Mouse (Mus musculus): ENCODE results near the gene Adamts8.

Gene Adamts8

DNA sequence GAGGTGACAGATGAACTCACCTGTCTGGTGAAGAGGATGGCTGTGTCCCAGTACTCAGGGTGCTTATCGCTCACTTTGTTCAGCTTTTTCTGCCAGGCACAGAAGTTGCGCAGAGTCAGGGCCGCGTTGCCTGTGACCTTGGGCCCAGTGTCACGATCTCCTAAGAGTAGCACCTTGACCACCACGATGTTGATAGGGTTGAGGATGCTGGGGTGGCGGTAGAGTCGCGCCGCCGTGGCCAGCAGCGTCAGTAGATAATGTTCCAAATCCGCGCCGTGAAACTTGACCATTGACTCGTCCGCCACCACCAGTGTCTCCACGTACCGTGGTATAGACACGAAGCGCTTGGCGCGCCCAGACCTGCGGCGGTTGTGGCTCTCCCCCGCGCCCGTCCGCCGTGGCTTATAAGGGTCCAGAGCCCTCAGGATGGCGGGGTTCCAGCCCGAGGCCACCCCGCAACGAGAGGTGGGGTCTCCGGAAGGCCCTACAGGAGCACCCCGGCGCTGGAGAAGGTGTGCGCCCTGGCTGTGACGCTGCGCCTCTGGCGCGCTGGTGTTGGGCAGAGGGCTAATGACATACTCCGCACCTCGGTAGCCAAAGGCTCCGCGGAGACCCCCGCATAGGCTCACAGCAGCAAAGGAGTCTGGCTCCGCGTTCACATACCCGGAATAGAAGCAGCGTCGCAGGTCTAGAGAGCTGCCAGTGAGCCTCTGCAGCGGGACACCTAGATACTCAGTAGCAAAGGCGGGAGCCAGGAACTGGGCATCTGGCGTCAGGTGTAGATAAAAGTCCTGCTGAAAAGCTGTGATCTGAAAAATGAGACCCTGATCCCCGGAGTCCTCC is 20.9 kb upstream of the Adamts8 start:
- DNase-seq (ENCODE audit: extremely low read depth, insufficient read length, low spot score) = no peak

DNA sequence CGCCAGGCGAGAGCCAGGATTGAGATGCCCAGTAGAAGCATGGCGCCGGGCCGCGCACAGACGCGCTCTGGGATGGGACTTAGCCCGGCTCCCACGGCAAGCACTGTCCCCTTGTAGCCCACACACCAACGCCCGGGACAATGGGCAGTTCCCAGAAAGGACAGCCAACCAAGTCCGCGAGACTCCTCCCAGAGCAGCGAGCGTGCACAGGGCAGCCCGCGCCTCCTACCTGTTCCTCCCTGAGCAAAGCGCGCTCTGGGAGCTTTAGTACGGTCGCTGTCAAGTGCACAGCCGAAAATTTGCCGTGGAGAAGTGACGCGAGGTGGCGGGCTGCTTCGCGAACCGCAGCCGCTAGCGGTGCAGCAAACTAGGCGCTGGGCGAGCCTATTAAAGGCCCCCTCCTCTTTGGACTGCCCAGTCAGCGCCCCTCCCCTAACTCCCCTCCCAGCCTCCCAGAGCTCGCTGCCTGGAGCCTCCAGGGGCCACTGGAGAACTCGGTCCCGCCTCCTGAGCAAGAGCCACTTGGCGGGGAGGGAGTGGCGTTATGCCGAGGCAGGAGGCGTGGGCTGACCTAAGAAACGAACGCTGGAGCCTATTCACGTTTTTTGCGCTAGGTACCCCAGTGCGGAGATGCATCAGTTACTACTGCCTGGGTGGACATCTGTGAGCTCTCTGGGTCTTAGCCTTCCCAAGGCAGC is 20.0 kb upstream of the Adamts8 start, which contains the start of gene Adamts15:
Adamts15 (minus strand) TSS at position 256 of the 698 bp plus-strand sequence.
- no peak for DNase-seq (ENCODE audit: extremely low read depth, insufficient read length, low spot score)

DNA sequence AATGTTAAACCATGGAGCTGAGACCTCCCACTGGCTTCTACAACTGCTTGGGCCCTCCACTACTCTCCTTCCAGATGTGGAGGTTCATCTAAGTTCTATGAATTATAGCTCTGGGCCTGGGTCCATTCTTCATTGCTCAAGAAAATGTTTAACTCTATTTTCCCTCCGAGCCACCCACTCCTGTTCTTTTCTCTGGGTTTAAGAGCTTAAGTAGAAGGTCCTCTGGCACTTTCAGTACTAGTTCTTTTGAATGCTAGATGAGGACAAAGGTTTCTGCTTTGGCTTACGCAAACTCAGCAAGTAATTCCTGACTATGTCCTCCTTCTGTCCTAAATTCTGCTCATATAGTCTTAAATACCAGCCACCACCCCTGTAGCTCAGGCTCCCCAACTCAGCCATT is 13.6 kb upstream of the Adamts8 start:
- no peak for DNase-seq (ENCODE audit: extremely low read depth, insufficient read length, low spot score)

DNA sequence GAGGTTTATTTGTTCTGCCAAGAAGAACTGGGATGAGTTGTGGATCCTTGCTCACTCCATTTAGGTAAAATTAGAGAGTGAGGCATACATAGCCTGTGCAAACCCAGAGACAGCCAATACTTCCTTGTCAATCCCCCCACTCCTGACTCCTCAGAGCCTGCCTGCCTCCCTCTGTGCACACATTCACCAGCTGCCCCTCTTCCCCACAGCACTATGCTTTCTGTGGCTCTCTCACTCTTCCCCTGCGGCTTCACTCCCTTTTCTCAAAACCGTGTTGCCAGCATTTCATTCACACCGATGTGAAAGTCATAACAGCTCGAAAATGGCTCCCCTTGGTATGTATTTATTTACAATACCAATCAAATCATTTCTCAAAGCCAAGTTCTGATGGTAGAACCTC is 10.0 kb upstream of the Adamts8 start:
- DNase-seq (ENCODE audit: extremely low read depth, insufficient read length, low spot score) = no peak

DNA sequence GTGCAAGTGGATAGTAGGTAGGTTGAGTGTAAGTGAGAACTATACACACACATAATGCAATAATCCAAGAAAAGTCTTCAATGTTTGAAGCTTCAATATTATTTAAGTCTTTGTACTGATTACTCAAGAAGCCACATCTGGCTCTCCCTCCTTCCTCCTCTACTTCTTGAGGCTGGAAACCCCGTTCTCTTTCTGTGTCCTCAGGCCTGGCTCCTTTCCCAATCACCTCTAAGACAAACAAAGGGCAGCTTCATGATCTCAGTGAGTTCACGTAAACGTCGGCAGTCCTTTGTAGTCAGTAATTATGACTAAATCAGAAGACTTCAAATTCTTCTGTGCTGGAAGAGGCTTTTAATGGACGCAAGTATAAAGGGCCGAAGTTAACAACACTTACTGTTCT is 7.5 kb upstream of the Adamts8 start:
- DNase-seq (ENCODE audit: extremely low read depth, insufficient read length, low spot score) = no peak

DNA sequence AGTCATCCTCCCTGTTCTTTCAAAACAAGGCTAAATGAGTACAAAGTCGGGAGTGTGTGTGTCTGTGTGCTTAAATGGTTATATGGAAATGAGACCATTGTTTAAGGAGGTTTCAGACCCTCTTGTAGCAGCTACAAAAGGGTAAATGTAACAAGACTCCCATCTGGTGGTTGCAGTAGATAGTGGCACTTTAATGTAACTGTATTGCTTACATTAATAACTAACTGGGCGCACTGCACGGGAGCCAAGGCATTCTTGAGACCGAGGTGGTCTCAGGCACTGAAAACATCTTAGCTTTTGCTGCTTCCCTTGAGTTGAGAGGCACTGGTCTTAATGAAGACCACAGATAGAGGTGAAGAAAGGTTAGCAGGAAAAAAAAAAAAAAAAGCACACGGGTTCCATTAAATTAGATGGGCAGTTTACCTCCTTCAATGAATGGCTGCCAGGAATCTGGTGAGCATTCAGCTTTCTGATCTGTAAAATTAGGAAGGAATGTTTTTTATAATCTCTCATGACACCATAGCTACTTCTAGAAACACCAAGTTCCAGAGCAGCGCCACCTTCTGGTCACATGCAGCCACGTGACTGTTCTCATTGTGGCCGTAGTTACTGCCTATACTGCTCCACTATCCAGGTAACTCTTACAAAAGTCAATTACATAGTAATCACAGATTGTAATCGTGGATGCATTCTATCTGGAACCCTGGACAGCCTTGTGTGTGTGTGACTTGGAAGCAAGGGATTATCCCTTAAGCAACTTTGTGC is 5.5 kb upstream of the Adamts8 start:
- no peak for DNase-seq (ENCODE audit: extremely low read depth, insufficient read length, low spot score)

DNA sequence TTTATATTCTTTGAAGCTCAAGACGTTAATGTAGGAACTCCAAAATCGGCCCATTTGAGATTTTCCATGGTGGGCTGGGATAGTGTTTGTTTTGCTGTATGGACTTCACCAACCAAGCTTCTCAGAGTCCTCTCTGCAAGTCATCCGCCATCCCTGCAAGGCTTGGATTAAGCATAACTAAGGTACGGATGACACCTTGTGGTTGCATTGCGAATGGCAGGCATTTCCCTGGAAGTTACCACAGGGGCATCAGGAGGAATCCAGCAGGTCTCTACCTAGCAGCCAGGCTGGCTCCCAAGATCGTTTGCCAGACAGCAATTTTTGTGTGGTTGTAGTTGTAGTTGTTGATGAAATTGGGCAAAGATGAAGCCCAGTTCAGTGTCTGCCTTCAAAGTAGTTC is 2.0 kb upstream of the Adamts8 start:
- DNase-seq (ENCODE audit: extremely low read depth, insufficient read length, low spot score) = no peak

DNA sequence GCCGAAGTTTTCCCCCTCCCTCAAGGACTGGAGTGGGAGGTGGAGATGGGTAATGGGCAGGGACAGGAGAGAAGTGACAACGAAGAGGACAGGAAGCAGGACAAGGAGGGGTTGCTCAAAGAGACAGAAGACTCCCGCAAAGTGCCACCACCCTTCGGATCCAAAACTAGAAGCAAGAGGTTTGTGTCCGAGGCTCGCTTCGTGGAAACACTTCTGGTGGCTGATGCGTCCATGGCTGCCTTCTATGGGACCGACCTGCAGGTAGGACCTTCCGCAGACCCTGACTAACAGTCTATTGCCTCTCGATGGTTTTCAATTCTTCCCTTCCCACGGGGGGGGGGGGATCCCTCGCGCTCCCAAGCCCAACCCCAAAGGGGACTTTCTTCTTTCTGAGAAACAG is 979 bp downstream of the Adamts8 start:
- no peak for DNase-seq (ENCODE audit: extremely low read depth, insufficient read length, low spot score)

DNA sequence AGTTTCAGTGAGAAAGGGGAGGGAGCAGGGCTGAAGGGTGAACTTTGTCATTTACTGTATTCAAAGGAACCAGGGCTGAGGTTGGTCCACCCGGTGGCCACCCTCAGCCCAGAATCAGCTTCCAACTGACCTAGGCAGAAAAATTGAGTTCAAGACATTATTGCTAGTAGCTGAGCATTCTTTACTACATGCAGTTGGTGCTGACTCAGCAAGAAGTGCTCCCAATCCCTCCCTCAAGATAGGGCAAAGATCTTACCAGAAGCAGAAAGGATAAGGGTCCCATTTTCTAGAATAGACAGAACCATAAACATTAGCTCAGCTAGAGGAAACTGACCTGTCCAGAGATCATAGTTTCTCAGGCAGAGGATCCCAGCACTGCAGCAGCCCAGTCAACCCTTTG is 1.9 kb downstream of the Adamts8 start:
- no peak for DNase-seq (ENCODE audit: extremely low read depth, insufficient read length, low spot score)

DNA sequence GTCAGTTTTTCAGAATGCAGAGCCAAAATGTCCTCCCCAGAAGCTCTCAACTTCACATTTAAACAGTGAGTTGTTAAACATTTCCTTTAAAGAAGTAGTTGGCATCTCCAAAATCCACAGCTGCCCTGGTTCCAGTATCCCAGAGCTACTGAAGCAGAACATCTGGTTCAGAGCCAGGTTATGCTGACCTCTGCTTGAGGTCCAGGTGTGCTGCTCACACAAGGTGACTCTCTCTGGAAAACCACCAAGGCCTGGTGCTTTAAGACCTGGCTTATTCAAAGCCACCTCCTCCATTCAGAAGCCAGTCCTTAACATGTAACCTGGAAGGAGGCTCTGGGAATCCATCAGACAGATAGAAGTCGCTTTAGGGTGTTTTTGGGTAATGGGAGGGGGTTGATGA is 2.9 kb downstream of the Adamts8 start:
- DNase-seq (ENCODE audit: extremely low read depth, insufficient read length, low spot score) = no peak

DNA sequence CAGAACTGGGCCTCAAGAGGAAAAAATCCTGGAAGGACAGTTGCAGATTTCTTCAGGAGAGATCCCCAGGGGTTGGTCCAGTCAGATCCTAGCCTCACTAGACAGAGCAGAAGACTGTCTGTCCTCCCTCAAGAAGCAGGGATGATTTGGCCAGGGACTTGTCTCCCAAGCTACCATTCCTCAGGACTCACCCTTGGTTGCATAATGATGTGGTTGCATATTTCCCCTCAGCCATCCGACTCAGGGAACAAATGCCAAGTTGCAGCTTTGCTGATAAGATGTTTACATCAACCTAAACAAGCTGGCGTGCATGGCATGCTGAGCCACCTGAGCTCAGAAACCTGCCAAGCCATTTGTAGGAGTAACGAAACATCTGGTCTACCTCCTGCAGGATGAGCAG is 7.1 kb downstream of the Adamts8 start:
- no peak for DNase-seq (ENCODE audit: extremely low read depth, insufficient read length, low spot score)

DNA sequence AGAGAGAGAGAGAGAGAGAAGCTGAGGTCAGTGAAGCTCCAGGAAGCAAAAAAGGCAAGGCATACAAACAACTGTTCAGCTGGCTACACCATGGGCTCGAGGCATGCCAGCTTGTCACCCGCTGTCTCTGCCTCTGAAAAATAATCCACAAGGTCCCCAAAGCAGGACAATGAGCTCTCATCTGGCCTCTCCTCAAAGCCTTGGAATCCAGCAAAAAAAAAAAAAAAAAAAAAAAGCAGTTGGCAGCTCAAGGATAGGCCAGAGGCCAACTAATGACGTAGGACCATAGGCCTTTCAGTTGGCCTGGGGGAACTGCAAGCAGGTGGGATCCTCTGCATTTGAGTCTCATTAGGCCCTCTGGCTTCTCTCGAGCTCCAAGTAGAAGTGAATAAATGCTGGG is 7.6 kb downstream of the Adamts8 start:
- no peak for DNase-seq (ENCODE audit: extremely low read depth, insufficient read length, low spot score)

DNA sequence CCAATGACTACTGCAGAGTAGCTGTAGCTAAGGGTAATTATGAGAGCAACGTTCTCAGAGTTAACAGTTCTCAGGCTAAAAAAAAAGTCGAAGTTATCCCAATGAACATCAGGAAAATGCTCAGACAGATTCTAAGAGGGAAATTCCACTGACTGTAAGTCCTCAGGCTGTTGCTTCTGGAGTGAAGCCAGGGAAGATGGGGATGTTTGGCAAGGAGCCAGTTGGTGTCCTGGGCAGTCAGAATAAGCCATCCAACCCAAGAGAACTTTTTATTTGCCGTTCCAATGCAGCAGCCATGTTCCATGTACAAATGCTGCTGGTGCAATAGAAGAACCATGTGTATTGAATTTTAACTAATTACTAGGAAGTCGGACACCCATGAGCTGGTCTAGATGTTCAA is 8.2 kb downstream of the Adamts8 start:
- DNase-seq (ENCODE audit: extremely low read depth, insufficient read length, low spot score) = no peak

DNA sequence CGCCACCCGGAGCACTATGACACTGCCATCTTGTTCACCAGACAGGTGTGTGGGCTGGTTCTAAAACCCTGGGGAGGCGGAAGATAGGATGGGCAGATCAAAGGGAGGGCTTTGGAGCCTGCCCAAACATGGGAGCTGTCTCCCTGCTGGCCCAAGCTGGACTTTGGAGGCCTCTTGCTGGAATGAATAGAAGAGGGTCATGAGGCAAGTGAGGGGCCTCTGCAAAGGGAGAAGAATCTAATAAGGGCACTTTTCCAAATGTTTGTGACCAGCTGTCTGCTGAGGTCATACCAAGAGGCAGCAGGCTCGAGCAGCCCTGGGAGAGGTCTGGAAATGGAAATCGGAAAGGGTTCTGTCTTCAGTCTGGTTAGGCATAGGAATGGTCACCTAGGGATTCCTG is 9.1 kb downstream of the Adamts8 start:
- no peak for DNase-seq (ENCODE audit: extremely low read depth, insufficient read length, low spot score)

DNA sequence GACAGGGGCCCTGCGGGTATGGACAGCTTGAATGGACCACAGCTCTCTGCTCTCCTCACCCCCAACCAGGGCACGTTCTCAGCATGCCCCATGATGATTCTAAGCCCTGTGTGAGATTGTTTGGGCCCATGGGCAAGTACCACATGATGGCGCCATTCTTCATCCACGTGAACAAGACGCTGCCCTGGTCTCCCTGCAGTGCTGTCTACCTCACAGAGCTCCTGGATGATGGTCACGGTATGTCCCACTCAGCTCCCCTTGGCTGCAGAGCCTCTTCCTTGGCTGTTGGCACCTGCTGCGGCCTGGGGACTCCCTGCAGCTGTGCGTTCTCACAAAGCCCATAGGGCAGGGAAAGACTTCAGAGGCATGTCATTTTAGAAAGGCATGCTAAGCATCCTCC is 10.9 kb downstream of the Adamts8 start:
- DNase-seq (ENCODE audit: extremely low read depth, insufficient read length, low spot score) = no peak

DNA sequence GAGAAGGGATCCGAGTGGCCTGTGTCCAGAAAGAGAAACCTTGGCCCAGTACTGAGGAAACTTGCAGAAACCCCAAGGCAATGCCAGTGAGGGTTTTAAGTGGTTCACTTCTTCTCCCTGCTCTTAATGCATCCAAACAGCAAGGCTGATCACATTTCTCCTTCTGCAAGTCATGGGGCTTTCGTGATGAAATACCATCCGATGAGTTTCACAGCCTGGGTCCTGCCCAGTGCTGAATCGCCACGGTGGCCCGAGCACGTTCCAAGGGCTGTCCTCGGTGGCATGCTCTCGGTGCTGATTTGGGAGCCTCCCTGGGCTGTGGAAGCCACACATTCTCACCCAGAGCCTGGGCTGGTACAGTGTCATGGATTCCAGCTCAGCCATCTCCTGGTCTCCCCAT is 12.9 kb downstream of the Adamts8 start:
- no peak for DNase-seq (ENCODE audit: extremely low read depth, insufficient read length, low spot score)

DNA sequence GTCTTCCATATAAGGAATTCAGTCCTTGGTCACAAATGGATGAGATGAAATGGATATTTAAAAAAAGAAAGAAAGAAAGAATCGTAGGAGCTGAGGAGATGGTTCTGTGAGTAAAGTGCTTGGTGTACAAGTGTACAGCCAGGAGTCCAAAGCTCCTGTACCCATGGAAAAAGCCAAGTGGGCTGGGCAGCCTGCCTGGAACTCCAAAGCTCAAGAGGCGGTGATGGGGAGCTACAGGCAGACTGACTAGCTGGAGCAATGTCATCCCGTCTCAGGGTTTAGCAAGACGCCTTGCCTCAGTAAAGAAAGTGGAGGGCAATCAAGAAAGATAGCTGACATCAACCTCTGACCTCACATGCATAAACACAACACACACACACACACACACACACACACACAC is 21.4 kb downstream of the Adamts8 start:
- DNase-seq (ENCODE audit: extremely low read depth, insufficient read length, low spot score) = no peak

DNA sequence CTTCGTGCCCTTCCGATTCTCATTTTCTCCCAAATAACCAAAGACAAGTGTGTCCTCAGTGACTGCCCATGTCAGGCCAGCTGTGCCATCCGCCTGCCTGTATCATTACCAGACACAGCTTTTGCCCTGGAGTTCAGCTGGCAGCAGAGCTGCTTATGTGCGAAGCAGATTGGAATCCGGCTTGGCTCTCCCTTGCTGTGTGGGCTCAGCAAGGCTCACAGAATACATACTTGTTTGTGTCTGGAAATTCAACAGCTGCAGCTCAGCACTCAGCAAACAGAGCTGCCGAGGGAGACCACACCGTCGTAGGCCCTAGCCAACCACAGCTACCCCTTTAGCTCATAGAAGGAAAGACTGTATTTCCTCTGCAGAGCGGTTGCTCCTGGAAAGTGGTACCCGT is 22.3 kb downstream of the Adamts8 start:
- DNase-seq (ENCODE audit: extremely low read depth, insufficient read length, low spot score) = no peak

DNA sequence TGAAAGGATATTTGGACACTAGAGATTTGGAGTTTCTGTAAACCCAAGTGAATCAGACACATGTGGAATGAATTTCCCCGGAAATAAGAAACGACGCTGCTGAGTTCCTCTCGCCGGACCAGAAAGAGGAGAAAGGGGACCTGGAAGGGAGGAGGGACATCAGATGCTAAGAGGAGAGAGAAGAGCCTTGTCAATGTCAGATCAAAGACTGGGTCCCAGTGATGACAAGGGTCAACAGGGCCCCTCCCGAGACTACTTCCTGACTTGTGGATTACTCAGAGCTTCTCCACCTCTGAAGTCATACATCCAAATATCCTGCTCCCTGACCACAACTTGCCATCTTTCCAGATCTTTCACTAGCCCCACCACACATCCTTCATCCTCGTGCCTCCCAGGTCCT is 24.5 kb downstream of the Adamts8 start:
- no peak for DNase-seq (ENCODE audit: extremely low read depth, insufficient read length, low spot score)

DNA sequence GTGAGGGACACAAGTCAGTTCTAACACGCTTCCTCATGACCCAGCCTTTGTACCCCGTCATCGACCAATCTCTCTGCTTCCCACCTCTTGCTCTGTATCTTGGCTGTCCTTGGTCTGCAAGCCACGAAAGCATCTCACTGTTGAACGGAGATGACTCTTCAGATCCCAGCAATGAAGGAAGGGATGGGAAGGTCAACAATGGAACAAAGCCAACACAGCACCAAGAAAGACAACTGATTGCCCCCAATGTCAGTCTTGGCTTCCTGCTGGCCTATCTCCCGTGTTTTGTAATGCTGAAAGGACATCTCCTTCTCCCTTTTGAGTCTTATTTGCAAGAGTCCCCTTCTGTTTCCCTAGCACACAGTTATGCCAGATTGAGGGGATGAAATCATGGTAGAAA is 25.8 kb downstream of the Adamts8 start:
- no peak for DNase-seq (ENCODE audit: extremely low read depth, insufficient read length, low spot score)

DNA sequence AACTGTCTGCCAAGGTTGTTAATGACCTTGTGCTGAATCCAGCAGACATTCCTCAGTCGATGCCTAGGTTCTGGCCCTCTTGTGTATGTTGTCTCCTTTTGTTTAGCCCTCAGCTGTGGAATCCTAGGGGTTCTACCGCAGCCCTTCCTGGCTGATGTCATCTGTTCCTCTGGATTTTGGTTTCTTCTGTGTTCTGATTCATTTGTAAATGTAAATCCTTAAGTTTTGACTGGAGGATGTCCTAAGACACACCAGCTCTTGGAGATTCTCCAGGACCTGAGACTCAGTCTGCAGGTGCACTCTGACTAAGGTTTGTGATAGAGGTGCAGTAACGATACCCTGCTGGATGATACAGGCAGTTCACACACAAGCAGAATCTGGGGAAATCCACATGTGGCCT is 27.6 kb downstream of the Adamts8 start:
- DNase-seq (ENCODE audit: extremely low read depth, insufficient read length, low spot score) = no peak

DNA sequence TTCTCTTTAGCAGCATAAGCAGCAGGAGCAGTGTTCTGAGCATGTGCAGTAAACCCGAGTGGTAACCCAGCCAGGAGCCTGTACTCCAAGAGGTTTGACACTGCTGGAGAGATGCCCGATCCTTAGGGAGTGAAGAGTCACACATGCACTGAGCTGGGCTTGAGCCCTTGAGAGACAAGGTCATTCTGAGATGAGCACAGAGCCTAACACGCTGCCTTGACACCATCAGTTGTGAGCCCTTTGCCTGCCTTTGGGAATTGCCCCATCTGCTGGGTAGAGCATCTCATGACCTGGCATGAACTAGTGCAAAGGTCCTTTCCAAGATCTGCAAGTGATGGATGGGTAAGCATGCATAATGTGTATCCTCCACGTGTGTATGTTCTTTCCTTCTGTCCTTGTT is 29.6 kb downstream of the Adamts8 start:
- no peak for DNase-seq (ENCODE audit: extremely low read depth, insufficient read length, low spot score)
